Mouse (Mus musculus) C2C12 (cell line): Measurements from ENCODE around the gene Megf8.

ENCODE experiments used
- CTCF ChIP-seq: IDR thresholded peaks from one replicate; pipeline ENCODE4 v1.5.1; 2011; ENCODE audit not compliant: control insufficient read depth, insufficient read depth, insufficient read length
- MYOD1 ChIP-seq: IDR thresholded peaks from one replicate; pipeline ENCODE4 v1.6.1; 2011; ENCODE audit warnings: low read depth; ENCODE audit not compliant: control insufficient read depth, insufficient read length

DNA sequence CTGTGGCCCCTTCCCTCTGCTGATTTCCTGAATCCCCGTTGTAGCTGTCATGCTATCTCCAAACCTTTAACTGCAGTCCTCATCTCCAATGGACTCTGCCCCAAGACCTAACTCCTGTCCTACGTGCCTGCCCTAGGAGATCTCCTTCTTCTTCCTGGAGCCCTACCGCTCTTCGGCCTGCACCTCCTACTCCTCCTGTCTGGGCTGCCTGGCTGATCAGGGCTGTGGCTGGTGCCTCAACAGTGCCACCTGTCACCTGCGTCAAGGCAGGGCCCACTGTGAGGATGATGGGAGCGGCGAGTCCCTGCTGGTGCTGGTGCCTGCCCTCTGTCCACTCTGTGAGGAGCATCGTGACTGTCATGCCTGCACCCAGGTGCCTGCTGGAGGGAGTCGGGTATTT lies 22.4 kb downstream of the Megf8 start:
- TF ChIP-seq CTCF, result no peak
- no peak for TF ChIP-seq MYOD1
